Mouse (Mus musculus): ENCODE measurements around the gene Slc7a10.

The Slc7a10 gene

DNA sequence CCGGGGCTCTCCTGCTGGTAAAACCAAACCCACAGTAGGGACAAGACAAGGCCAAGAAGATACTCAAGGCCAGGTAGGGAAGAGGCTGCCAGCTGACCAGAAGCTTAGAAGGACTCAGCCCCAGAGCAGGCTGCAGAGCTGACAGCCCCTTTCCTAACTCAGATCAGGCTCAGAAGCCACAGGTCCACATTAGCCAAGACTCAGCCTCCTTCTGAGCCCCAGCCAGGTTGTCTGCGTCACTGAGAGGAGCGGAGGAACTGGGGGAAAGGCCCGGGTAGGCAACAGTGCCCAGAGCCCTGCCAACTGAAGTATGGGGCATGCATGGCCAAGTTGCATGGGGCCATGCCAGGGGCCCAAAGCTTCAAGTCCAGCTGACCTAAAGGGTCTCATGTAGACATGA lies 13.7 kb upstream of the Slc7a10 start:
- no peak for DNase-seq (ENCODE audit: low read depth, low spot score)

DNA sequence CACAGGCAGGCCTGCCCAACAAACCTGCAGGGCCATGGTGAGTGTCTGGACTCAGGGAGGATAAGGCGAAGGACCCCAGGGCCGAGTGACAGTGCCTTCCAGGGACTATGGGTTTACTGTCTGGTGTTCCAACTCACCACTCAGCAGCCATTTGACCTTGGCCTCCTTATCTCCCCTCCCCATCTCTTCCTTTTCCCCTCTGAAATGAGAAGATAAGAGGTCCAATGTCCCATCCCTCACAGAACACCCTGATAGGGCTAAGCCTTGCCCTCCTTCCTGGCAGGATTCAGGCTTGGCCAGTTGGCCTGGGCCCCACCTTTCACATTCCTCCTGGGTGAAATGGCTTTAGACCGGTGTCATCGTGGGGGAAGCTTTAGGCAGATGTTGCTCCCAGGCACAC lies 10.7 kb upstream of the Slc7a10 start:
- DNase-seq (ENCODE audit: low read depth, low spot score) = no peak

DNA sequence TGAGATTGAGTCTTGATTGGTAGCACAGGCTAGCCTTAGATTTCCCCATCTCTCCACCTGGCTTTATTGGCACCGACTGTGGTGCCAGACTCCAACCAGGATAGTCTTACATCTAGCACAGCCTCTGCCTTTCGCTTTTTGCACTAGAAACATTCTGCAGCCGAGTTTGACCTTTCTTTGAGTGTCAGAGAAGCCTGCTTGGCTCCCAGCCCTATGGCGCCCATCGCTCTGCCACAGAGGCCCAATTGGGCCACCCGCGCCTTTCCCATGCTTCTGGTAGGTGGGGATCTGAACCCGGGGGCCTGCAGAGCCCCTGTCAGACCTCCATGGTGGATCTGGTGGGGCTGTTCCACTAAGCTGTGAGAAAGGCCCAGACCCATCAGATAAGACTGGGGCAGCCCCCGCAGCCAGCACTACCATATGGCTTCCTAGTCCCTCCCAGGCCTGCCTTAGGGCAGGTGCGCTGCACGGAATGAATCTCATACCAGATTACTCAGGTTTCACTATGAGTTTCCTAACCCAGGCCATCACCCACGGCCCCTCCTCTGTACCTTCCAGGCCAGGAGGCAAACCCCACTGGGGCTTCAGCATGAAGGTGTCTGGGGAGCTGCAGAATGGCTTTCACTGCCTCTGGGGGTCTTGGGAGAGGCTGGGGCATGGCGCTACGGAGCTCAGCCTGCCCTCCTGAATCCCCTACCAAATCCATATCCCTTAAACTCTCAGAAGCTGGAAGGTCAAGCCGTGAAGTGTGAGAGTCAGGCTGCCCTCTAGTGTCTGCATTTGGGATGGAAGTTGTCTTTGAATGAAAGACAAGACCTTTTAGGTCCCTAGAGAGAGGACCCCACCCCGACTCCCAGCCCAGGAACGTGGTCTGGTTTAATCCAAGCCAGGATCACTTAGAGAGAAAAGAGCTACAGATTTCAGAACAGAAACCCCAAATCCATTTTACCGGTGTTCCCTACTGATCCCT lies 9.5 kb upstream of the Slc7a10 start:
- DNase-seq (ENCODE audit: low read depth, low spot score) = peak; percentile 85

DNA sequence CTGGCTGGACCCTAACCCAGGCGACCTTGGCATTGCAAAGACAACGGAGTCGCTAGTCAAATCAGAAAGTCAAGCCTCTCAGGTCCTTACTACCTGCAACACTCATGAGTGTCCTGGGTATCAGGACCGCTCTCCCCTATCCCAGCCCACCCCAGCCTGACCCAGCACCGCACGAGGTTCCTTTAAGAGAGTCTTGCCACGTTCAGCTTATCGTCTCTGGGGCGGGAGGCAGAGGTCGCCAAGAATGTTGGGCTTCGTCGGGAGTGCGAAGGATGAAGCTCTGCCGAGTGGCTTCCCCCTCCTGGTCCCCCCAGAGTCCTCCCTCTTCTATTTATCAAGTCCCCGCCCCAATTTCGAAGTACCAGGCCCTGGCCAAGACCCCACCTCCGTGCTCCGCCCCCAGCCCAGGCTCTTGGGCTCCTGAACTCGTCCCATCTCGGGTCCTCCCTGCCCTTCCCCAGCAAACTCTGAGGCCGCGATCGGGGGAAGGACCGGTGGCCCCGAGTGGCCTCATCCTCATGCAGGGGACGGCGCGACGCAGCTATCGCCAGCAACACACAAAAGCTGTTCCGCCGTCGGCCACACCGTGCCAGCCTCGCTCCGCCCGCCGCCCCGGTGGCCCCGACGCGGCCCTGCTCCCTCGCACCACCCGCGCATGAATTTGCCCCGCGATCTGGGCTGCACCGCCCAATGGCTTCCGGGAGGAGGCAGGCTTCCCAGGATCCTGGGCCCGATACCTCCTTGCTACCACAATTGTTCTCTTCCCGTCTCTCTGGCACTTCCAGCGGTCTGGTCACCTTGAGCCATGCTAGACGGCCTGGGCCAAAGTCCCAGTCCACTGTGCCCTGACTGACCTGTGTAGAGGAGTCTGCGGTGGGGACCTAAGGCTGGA lies 1.1 kb upstream of the Slc7a10 start:
- peak; percentile 52 for DNase-seq (ENCODE audit: low read depth, low spot score)

DNA sequence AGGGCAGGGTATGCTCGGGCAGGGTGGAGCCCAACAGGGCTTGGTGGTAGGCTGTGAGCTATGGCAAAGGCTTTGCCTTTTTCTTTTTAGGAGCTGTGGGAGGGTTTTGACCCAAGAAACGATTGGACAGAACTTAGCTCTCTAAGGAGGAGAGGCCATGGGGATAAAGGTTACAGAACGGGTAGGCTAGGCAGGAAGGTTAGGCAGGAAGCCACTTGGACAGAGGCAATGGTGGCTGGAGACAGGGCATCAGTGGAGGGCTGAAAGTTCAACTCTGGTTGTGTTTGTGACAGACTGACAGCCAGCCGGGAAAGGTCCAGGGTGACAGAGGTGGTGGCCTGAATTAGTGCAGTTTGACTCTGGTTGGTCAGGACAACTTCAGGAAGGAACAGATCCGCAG lies 3.5 kb downstream of the Slc7a10 start:
- no peak for DNase-seq (ENCODE audit: low read depth, low spot score)

DNA sequence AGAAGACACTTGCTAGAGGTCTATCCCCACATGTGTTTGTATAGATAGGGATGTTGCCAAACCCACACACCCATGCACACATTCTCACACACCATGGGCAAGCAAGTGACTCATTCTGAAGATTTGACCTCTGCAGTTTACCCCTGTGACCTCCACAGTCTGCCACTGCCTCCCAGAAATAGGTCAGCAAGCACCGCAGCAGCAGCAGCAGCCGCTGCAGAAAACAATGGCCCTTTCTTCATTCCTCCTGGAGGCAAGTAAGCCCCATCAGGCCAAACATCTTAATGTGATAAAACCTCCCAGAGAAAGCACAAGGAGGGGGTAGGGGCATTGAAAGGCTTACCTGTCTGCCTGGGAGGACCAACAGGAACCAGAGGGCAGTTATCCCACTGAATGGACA lies 5.1 kb downstream of the Slc7a10 start:
- DNase-seq (ENCODE audit: low read depth, low spot score) = no peak

DNA sequence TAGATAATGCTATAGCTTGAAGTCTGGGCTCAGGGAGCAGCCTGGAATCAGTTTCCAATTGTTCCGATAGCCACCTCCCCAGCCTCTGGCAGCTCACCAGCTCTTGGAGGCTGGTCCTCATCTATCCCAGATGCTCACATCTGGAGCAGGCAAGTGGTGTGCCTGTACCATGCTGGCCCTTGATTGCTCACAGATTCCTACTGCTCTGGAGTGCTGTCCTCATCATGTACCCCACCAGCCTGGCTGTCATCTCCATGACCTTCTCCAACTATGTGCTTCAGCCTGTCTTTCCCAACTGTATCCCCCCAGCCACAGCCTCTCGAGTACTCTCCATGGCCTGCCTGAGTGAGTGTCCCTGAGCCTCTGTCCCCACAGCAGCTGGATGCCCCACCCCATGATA lies 10.8 kb downstream of the Slc7a10 start:
- no peak for DNase-seq (ENCODE audit: low read depth, low spot score)

DNA sequence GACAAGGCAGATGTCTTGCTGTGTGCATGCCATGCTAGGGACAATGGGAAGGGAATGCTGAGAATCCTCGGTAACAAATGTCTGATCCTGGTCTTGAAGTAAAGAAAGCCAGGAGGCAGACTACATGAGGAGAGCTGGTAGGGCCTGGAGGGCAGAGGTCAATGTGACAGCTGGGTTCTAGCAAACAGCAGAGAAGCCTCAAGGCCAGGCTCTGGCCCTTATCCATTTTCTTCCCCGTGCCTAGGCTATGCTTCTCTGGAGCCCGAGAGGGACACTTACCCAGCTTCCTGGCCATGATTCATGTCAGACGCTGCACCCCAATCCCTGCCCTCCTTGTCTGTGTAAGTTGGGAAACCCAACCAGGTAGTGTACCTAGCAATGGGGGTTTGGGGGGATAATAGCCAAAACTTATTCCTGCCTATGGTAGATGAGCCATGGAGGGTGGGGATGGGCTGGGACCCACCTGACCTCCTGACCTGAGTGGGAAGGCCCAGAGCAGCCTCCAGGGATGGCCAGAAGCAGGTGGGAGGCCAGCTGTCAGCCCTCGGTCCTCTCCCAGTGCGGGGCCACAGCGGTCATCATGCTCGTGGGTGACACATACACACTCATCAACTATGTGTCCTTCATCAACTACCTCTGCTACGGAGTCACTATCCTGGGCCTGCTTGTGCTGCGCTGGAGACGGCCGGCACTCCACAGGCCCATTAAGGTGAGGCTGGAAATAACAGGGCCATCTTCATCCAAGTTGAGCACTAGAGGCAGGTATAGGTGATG lies 13.0 kb downstream of the Slc7a10 start:
- DNase-seq (ENCODE audit: low read depth, low spot score) = no peak

DNA sequence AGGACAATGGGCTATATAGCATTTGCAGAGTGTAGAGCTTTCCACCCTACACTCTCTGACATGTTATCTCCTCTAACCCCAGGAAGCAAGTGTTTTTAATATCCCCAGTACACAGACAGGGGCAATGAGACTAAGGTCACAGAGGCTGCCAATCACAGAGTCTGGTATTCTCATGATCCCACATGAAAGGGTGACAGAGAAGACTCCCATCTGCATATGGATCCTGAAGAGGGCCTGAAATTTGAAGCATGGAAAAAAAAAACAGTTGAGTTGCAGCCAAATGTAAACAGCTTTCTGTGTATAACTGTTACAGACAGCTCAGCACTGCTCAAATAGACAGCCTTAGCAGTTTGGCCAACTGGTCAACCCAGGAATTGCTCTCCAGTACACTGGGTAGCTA lies 13.6 kb downstream of the Slc7a10 start:
- no peak for DNase-seq (ENCODE audit: low read depth, low spot score)

DNA sequence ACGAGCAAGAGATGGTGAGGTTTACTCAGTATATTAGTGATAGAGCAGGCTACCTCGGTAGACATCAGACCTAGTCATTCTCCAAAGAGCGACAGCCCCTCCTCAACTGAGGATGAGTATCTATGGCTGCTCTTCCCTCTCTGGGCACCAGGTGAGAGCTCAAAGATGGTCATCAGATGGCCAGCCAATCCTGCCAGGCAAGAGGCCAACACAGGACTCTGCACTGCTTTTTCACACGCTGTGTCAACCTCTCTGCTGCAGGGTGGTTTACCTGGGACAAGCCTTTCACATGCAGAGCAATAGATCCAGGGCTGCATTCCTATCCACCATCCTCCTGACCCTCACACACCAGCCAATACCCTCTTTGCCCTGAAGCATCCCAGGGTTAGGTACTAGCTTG lies 25.6 kb downstream of the Slc7a10 start:
- DNase-seq (ENCODE audit: low read depth, low spot score) = no peak

DNA sequence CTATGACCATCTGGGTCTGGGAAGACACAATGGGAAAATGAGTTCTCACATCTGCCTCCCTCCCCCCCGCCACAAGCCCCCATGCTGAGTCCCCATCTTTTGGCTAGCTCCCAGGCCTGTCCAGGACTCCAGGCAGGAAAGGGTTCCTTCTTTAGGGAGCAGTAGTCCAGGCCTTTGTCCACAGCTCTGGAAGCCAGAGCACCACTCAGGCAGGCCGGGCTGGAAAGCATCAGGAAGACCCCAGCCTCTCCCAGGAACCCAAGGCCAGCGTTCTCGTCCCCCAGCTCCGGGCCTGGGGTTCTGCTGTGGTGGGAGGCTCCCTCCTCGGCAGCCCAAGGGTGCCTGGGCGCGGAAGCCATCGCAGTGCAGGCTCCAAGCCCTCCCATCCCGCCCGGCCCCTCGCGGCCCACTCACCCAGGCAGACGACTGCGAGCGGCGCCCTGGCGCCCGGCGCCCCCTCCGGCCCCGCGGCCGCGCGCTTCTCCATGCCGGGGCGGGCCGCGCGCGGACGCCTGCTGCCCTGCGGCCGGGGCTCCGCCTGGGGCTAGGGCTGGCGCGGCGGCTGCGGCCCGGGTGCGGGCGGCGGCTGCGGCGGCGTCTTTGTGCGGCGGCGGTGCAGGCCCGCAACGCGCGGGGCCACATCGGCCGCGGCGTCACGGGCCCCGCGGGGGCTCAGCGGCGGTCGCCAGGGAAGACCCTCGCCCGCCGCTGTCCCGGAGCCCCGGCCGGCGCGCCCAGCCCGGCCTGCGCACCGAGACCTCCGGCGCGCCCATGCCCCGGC lies 28.4 kb downstream of the Slc7a10 start:
- DNase-seq (ENCODE audit: low read depth, low spot score) = no peak

DNA sequence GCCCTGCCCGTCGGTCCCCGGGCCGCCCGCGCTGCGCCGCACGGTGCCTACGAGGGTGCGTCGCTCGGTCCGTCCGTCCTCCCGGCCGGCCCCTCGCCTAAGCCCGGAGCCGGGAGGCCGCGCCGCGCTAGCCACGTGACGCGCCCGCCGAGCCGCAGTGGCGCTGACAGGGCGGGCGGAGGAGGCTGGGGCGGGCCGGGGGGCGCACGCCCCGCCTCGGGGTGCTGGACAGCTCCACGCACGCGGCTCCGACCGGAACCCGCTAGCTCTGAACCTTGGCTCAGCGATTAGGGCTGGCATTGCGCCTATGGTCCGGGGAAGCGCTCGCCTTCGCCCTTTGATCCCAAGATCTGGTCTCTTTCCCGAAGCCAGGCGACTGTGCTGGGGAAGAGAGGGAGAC lies 29.0 kb downstream of the Slc7a10 start, which contains the start of gene Lrp3:
Gene Lrp3 (minus strand): TSS at position 274 of the 400 bp plus-strand sequence.
- peak; percentile 66 for DNase-seq (ENCODE audit: low read depth, low spot score)

DNA sequence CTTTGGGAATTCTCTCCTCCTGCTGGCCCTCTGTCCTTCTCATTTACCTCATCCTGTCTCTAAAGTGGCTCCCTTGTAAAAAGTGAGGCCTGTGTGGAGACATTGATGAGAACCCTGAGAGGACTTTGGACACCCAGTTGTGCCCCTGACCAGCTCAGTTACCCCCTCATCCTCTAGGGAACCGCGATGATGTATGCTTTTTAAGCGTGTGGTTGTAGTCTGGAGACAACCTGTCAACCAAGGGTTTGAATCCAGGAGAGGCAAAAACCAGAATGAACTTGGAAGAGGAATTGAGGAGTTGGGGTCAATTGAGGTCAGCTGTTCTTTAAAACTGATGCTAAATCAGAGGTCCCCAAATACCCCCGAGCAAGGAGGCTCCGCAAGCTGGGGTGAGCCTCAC lies 29.5 kb downstream of the Slc7a10 start:
- DNase-seq (ENCODE audit: low read depth, low spot score) = no peak

DNA sequence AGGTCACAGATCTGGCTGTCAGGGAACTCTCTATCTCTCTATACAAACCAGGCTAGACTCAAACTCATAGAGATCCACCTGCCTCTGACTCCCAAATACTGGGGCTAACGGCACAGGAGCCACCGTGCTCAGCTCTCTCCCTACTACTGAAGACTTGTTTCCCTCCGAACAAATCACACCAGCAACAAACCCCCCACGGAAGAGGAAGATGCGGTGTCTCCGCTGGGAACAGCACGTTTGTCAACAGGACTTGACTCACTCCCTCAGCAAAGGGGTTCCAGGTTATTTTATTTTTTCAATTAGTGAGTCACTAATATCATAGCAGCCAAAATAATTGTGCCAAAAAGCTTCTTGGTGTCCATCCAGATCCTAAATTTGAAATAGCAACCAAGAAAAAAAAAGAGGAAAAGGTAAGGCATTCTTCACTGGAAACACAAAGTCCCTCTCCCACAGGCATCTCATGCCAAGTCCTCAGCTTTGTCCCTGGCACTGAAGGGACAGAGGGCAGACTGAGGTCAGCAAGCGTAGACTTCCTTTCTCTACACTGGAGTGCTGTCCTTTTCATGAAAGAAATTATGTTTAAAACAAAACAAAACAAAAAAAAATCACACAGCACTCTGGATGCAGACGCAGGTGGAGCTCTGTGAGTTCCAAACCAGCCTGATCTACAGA lies 34.6 kb downstream of the Slc7a10 start:
- DNase-seq (ENCODE audit: low read depth, low spot score) = no peak

DNA sequence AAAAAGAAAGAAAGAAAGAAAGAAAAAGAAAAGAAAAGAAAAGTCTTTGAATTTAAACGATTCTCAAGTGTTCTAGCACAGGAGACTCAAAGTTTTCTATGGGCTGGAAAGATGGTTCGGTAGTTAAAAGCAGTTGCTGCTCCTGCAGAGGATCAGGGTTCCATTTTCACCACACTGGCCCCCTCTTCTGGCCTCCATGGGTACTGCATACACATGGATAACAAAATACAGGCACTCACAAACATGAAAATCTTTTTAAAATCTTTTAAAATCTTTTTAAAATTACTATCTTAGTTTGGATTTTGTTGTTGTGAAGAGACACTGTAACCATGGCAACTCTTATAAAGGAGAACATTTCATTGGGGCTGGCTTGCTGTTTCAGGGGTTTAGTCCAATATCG lies 44.1 kb downstream of the Slc7a10 start:
- DNase-seq (ENCODE audit: low read depth, low spot score) = peak; percentile 64

DNA sequence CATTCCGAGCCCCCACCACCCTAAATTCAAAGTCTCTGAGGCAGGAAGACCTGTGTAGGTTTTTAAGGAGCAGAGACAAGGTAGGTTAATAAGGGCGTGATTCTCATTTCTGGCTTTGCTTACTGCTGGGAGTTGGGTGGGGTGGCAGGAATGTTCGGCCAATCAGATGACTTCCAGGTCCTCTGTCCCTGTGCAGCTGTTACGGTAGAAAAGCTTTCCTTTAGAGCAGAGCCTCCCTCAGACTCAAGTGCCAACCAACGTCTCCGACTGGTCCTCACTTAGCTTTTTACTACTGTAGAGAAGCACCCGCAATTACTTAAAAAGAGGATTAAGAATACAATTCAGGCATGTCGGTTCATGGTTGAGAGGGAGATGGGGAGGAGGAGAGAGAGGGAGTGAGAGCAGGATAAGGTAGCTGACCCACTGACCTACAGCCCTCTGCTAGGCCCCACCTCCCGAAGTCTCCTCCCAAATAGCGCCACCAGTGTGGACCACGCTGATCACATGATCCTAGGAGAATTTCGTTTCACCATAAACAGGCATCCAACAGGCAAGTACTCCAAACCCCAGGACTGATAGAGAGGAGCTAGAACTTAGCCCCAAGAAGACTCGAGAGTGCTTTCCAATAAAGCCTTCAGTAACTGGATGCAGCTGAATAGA lies 46.7 kb downstream of the Slc7a10 start:
- DNase-seq (ENCODE audit: low read depth, low spot score) = peak; percentile 78

DNA sequence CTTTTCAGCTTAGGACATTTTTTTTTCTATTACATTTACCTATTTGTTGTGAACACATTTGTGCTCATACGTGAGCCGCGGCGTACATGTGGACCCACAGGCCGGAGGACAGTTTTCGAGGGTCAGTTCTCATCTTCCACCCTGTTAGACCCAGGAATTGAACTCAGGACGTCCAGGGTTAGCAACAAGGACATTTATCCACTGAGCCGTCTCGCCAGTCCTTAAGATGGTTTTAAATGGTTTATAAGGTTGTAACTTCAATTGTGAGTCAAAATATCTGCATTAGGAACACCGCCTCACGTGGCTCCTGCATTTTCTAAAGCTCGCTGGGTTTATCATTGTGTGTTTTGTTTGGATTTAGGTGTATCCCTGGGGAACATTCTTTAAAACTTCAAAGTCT lies 47.7 kb downstream of the Slc7a10 start:
- peak; percentile 26 for DNase-seq (ENCODE audit: low read depth, low spot score)

DNA sequence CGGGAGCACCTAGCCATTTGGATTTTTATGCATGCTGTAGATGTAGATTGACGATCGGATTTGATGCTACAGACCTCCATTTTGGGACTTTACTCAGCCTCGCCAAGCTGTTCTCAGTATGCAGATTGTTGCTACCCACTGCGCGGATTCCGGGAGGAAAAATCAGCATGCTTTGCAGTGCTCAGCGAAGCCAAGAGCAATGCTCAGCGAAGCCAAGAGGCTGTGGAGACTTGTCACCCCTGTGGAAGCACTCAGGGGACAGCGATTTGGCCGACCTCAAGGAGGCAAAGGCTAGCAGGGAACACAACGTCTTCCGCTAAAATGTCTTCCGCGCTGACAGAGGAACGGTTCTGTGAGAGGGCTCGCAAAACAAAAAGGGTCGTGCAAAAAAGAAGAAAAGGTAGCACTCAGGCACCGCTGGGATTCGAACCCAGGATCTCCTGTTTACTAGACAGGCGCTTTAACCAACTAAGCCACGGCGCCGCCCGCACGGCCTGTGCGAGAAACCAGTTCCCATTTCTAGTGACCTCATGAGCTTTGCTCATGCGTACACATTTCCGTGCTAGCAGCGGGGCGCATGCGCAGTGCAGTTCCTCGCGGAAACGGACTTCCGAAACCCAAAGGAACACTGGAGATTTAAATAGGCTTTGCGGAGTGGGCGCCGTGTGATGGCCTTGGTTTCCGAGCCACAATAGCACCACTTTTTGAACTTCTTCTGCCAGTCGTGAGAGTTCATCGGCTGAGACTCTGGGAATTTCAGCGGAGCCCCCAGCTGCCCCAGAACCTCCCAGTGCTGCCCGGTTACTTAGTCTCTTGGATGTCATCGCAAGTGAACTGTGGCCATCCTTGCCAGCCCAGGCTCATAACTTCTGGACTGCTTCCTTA lies 48.4 kb downstream of the Slc7a10 start:
- DNase-seq (ENCODE audit: low read depth, low spot score) = peak; percentile 97

DNA sequence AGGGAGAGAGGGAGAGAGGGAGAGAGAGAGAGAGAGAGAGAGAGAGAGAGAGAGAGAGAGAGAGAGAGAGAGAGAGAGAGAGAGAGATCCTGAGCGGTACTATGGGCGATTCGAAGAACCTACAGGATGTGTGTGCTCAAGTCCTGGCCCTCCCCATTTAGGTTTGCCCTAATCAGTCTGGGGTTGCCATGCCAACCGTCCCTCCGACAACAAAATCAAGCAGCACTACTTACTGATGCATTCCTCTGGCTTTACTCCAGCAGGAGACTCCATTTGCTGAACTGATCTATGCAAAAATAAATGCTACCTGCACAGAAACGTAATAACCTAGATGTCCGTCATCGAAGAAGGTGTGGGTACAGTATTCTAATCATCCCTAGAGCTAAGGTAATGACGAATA lies 49.1 kb downstream of the Slc7a10 start:
- DNase-seq (ENCODE audit: low read depth, low spot score) = peak; percentile 82
